Mouse (Mus musculus) common myeloid progenitor, adult 5-6 weeks (primary cell): ENCODE measurements around the gene Kcnc1. TPM values are rescaled to one million over a fixed set of nuclear protein-coding genes. Genes with fewer than 3 reads are reported as not detected.
A peak's percentile ranks its signal among the peaks of the same experiment; 100 is the strongest.

Source experiments
- ATAC-seq: replicated peaks from 2 replicates; pipeline ENCODE4 v1.8.0; 2016; ENCODE audit warnings: low read depth, mild to moderate bottlenecking, moderate TSS enrichment, inconsistent platforms; ENCODE audit not compliant: poor library complexity, severe bottlenecking
- total RNA-seq: library from RNA; stranded (forward); fragments of 200-1000, 187-1606 nt; gene quantifications from 2 replicates; pipeline ENCODE4 v1.2.3, GENCODE M21; 2017

The Kcnc1 gene
- total RNA-seq, 1 experiment from 2014 or later, result 1.1 TPM

DNA sequence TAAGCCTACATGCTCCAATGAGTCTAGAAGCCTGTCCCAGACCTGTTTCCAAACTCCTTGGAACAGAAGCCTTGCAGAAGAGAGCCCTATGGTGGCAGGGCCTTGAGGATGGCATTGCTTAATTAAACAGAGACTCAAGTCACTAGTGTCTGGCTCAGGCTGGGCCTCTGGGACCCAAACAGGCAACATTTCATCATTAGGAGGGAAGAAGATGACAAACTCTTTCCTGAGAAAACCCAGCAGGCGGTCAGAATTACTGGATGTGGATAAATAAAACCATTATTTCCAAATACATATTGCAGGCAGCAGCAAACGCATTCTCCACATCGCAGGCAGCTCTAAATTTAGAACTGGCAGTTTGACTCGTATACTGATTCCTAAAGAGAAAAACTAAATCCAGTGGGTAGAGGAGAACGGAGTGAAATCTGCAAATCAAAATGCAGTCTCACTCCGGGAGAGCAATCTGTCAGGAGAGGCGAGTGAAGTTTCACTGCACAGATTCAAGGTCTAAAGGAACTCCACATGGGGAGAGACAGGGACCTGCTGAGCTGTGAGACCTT, 70.2 kb downstream of the Kcnc1 start:
- no peak for ATAC-seq

DNA sequence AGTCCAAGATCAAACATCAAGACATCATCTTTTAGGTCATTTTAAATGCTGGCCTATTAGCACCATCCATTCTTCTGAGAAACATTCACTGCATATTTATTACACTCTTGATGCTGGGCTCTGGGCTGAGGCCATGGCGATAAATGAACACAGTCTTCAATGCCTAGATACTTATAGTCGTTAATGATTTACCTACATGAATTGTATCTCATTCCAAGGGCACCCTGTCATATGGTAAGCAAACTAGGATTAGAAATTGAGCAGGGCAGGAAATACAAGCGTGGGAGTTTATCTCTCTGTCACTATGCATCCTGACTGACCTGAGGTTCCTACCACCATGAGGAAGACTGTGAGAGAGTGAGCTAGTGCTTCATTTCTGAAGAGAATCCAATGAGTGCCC, 73.2 kb downstream of the Kcnc1 start:
- ATAC-seq, result no peak

DNA sequence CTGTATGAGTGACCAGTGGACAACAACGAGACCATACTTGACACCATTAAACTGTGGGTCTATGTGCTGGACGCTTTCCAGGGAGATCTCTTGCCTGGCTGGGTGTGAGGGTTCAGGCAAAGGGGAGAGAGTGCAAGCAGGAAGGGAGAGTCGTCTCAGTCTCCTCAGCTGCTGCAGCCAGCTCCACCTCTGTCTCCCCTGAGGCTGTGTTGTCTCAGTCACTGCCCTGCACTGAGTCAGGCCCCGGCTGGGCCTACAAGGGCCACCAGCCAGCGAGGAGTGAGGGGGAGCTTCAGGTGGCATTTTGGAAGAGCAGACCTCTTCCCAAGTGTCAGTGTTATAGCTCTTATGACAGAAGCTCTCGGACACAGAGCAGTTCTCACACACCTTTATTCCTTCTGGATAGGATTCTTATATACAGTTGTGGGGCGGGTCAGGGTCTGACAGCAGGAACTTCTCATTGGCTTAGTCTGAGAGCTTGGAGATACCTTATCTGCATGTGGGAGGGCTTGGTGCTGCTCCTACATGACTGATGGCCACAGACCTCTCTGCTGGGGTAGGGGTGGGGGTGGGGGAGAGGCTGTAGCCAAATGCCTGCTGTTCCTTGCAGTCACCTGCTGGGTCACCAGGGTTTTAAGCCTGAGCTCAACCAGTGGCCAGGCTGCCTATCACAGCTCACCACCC, 74.9 kb downstream of the Kcnc1 start:
- ATAC-seq, result no peak

DNA sequence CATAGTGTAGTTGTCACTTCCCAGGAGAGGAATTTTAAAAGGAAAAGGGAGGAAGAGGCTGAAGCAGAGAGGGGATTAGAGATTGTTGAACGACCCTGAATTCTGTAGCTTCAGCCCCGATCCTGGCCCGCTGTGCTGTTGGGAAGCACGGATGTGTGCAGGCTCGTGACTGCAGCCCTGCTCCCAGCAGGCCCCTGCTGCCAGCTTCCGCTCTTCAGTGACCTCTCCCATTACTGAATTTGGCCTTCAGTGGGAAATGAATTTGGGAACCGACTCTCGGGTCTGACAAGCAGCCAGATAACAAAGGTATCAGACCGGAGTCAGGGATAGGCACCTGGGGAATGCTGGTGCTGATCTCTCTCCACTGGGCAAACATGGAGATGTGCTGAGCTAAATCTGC, 76.8 kb downstream of the Kcnc1 start:
- no peak for ATAC-seq

DNA sequence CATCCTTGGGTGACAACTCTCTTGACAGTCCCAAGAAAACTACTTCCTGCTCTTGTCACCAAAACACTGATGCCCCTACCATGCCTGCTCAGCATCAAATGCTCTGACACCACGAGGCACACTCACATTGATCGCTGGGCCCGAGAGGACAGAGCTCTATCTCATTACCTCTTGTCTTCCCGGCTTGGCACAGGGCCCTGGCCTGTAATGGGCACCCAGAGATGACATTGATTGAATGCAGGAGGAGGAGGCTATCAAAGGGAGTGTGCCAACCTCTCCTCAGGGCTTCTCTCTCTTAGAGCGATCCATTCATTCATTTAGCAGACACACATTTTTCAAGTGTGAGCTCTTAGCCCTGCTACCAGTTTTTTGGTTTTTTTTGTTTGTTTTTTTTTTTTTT, 79.2 kb downstream of the Kcnc1 start:
- ATAC-seq, result no peak

DNA sequence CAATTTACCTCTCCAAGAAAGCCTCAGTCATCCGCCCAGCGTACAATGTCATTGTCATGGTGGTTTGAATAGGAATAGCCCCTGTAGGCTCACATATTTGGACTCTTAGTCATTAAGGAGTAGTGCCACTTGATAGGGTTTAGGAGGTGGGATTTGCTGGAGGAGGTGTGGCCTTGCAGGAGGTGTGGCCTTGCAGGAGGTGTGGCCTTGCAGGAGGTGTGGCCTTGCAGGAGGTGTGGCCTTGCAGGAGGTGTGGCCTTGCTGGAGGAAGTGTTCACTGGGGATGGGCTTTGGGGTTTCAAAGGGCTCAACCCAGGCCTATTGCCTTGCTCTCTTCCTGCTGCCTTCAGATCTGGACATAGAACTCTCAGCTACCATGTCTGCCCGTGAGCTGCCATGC, 81.2 kb downstream of the Kcnc1 start:
- no peak; the same call in 1 of the 2 replicates for ATAC-seq

DNA sequence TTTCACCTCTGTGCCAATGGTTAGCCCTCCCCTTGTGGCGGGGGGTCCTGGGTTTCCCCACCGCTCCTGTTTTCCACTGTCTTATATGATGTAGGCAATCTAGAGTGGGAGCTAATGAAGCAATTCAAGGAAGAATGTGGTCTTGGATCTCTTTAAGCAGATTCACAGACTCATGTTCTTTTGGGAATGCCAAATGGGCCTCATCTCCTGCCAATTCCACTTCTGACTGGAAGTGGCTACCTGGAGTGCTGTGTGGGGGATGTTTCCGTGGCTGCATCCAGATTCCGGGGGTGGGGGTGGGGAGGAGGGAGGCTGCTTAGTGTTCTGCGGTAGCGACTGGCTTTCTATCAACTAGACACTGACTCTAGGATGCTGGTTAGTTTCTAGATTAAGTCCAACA, 83.5 kb downstream of the Kcnc1 start:
- no peak for ATAC-seq

DNA sequence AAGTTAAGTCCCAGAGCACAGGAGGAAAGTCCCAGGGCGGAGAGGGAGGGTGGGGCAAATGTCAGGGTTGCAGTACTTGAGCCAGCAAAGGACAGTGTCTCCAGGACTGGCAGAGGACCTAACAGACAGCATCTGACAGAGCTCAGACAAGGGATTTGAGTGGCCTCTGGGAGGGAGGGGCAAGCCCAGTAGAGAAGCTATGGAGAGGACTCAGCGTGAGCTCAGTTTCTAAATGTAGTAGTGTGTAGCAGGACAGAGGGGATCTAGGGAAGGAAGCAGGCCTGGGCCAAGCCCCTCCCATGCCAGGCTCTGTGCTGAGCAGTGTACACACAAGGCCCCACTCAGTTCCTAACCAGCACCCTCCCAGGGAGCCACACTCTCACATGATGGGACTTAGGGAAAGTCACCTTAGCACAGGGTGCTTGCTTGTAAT, 85.8 kb downstream of the Kcnc1 start:
- 0 out of 2 replicates have a peak, but pooled peaks have one; percentile 15 for ATAC-seq

DNA sequence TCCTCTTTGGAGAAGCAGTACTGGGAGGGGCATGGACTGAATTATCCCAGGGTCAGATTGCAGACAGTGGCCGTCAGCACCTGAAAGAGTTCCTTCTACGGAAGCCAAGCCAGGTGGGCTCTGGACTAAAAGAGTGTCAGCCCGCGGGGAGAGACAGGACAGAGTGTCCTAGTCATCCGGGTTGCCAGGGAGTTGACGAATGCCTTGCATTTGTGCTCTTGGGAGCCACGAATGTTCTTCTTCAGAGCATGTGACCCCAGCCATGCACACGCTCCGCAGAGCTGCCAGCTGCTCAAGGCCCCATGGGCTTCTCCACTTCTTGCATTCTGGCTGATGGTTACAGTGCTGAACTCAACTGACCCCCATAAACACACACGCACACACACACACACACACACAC, 86.8 kb downstream of the Kcnc1 start:
- no peak for ATAC-seq

DNA sequence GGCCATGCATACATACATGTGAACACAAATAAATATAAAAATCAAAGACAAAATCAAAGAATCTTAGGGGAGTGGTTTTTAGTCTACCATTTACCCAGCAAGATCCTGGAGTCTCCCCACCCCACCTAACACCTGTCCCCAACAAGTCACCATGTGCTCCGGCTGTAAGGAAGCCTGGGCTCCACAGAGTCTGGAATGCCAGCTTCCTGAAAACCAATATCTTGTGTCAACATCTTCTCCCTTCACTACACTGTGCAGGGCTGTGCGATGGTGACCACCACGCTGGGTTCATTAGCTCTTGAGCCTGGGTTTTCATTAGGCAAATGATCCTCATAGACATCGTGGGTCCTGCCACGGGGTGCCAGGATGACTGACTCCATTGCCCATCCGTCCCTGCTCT, 87.9 kb downstream of the Kcnc1 start:
- ATAC-seq, result no peak

DNA sequence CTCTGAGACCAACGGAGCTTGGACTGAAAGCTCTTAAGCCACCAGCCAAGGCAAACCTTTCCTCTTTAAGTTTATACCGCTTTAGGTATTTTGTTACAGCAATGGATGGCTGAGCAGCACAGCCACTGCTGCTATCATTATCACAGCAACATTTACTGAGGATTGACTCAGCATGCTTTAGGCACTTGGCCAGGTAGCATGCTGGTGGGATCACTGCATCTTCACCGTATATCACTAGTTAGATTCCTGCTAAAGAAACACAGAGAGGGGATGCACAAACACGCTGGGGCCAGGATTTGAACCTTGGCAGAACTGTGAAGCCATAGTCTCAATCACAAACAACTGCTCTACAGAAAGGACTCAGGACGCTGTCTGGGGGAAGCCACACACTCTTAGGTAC, 90.5 kb downstream of the Kcnc1 start:
- ATAC-seq, result no peak

DNA sequence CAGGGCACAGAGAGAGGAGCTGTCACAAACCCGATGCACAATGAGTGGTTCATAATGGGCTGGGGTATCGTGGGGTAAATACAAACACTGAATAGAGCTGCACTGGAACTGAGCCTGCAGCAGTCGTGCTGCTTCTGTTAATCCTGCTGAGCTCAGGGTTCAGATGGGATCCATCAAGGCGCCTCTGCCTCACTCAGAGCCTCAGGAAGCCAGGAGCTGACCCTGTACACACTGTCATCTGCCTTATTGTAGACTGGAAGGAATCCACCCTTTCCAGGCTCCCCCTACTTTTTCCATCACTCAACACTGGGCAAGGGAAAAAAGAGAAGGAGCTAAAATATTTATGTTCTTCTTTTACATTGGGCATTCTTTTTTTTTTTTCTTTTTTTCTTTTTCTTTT, 91.1 kb downstream of the Kcnc1 start:
- ATAC-seq, result no peak

Other genes starting within 250 kb of the Kcnc1 start
- not detected in 2 replicates for gene Abcc8, start 216.5 kb upstream of the Kcnc1 start, total RNA-seq
- not detected in 2 replicates for gene Ush1c, start 158.0 kb upstream of the Kcnc1 start, total RNA-seq
- gene Otog, start 155.5 kb upstream of the Kcnc1 start, total RNA-seq, result not detected in 2 replicates
- gene Myod1, start 20.0 kb upstream of the Kcnc1 start, total RNA-seq, result not detected in 2 replicates
- gene Sergef, start 243.3 kb downstream of the Kcnc1 start, total RNA-seq, result 7.6 and 17.5 TPM in 2 replicates